Mouse (Mus musculus) kidney, embryonic 16.5 days (tissue): ENCODE measurements around the gene Olfr639. TPM values are rescaled to one million over a fixed set of nuclear protein-coding genes. Genes with fewer than 3 reads are reported as not detected.
"Not testable (repeated sequence)": the region's sequence is repeated elsewhere in the genome, so short reads cannot be mapped to it uniquely, and the experiment has no call there.

ENCODE experiments used
- ATAC-seq: fragments of 200-750 bp; cut with Nextera tagmentation; 2 replicates; pipeline ENCODE4 v1.8.0; 2017; ENCODE audit warnings: moderate TSS enrichment; ENCODE audit not compliant: low FRiP score, low TSS enrichment
- H3K27ac ChIP-seq: fragments of 300-500 bp; sonication (generic); 2 replicates; pipeline ENCODE4 v1.5.1; 2014; ENCODE audit warnings: low read length
- H3K27me3 ChIP-seq: fragments of 300-500 bp; sonication (generic); 2 replicates; pipeline ENCODE4 v1.6.1; 2014; ENCODE audit warnings: low read length, control low read depth, mixed read lengths; ENCODE audit not compliant: insufficient read depth
- H3K36me3 ChIP-seq: fragments of 300-500 bp; sonication (generic); 2 replicates; pipeline ENCODE4 v1.6.1; 2014; ENCODE audit warnings: low read length, control low read depth, mixed read lengths; ENCODE audit not compliant: insufficient read depth
- H3K4me1 ChIP-seq: fragments of 300-500 bp; sonication (generic); 2 replicates; pipeline ENCODE4 v1.6.1; 2014; ENCODE audit warnings: low read length, control low read depth, mixed read lengths; ENCODE audit not compliant: insufficient read depth
- H3K4me2 ChIP-seq: fragments of 300-500 bp; sonication (generic); replicated peaks from 2 replicates; pipeline ENCODE4 v1.6.1; 2014; ENCODE audit warnings: low read depth, low read length
- H3K4me3 ChIP-seq: fragments of 300-500 bp; sonication (generic); 2 replicates; pipeline ENCODE4 v1.5.1; 2014; ENCODE audit warnings: mild to moderate bottlenecking, low read length
- H3K9ac ChIP-seq: fragments of 300-500 bp; sonication (generic); replicated peaks from 2 replicates; pipeline ENCODE4 v1.6.1; 2014; ENCODE audit warnings: low read length
- H3K9me3 ChIP-seq: fragments of 300-500 bp; sonication (generic); 2 replicates; pipeline ENCODE4 v1.6.1; 2016; ENCODE audit warnings: low read length, control low read depth
- WGBS: fragments of 180-500 bp; shearing (Covaris S2); extraction: QIAGEN DNeasy Blood & Tissue Kit; methylation state at CpG from one replicate; pipeline ENCODE4 v1.1.7; 2014; 5-methylcytosine and 5-hydroxymethylcytosine counted together
- polyA plus RNA-seq: library from polyadenylated mRNA; unstranded; fragments of >200 nt; fragmentation: Nextera tagmentation; extraction: Ambion mirVana; gene quantifications from 2 replicates; pipeline ENCODE4 v1.2.1, GENCODE M21; 2015

Olfr639 gene
- polyA plus RNA-seq, 1 experiment from 2014 or later: not detected

- Histone ChIP-seq H3K4me2 (no peak overlapping the region), H3K27me3 (no peaks in the 10 kb centered on the region), H3K36me3 (no peaks in the 10 kb centered on the region), H3K9me3 (no peaks in the 10 kb centered on the region), H3K9ac (no peak overlapping the region), H3K4me3 (no peak overlapping the region), H3K4me1 (no peaks in the 10 kb centered on the region), H3K27ac (no peak overlapping the region)
- ATAC-seq: no peak
Measured at GRCm38 (mm10) chr7:103999124-103999523, 18.0 kb downstream of the Olfr639 start.

- no peaks in the 10 kb centered on the region for H3K4me1 ChIP-seq
- H3K9ac ChIP-seq: no peak within 1 kb of the TSS
- no peak for ATAC-seq
- H3K27ac ChIP-seq: no peak within 1 kb of the TSS
- no peaks in the 10 kb centered on the region for H3K9me3 ChIP-seq
- no peaks in the 10 kb centered on the region for H3K27me3 ChIP-seq
- no peak within 1 kb of the TSS for H3K4me3 ChIP-seq
- H3K4me2 ChIP-seq: no peak within 1 kb of the TSS
- H3K36me3 ChIP-seq: no peaks in the 10 kb centered on the region
Measured at GRCm38 (mm10) chr7:103998446-103998845, 18.7 kb downstream of the Olfr639 start, which contains the start of gene Olfr638. Olfr638 (plus strand) TSS chr7:103998746.

GRCm38 (mm10) chr7:103971782-103972181 lies 45.3 kb downstream of the Olfr639 start:
- H3K4me2 ChIP-seq: no peak overlapping the region
- WGBS: 70% methylated on average over 1 of the region's 1 CpGs
- H3K9ac ChIP-seq: no peak overlapping the region
- H3K27me3 ChIP-seq: no peaks in the 10 kb centered on the region
- no peak overlapping the region for H3K27ac ChIP-seq
- H3K9me3 ChIP-seq: no peaks in the 10 kb centered on the region
- no peaks in the 10 kb centered on the region for H3K36me3 ChIP-seq
- H3K4me1 ChIP-seq: no peaks in the 10 kb centered on the region
- ATAC-seq: no peak
- H3K4me3 ChIP-seq: no peak overlapping the region

GRCm38 (mm10) chr7:103970852-103971251 lies 46.3 kb downstream of the Olfr639 start, which contains the start of gene Olfr635:
Olfr635 (plus strand) TSS chr7:103971152.
- Histone ChIP-seq H3K27me3 (no peaks in the 10 kb centered on the region), H3K36me3 (no peaks in the 10 kb centered on the region), H3K27ac (no peak within 1 kb of the TSS), H3K4me2 (no peak within 1 kb of the TSS), H3K4me3 (no peak within 1 kb of the TSS), H3K4me1 (no peaks in the 10 kb centered on the region), H3K9ac (no peak within 1 kb of the TSS), H3K9me3 (no peaks in the 10 kb centered on the region)
- no peak for ATAC-seq
- 83% methylated on average over 1 of the region's 1 CpGs for WGBS

- not testable (repeated sequence) for H3K27ac ChIP-seq, H3K27me3 ChIP-seq, H3K4me1 ChIP-seq, ATAC-seq, H3K9ac ChIP-seq, H3K36me3 ChIP-seq, H3K9me3 ChIP-seq, H3K4me2 ChIP-seq, H3K4me3 ChIP-seq
- WGBS: 96% methylated on average over 22 of the region's 22 CpGs
Measured at GRCm38 (mm10) chr7:103966873-103967272, 50.2 kb downstream of the Olfr639 start.

Other genes starting within 250 kb of the Olfr639 start
- not detected in 2 replicates for gene Olfr69, start 245.7 kb downstream of the Olfr639 start, polyA plus RNA-seq
- gene Olfr68, start 237.6 kb downstream of the Olfr639 start, polyA plus RNA-seq: not detected in 2 replicates
- not detected in 2 replicates for gene Olfr67, start 225.5 kb downstream of the Olfr639 start, polyA plus RNA-seq
- 2,178 and 2,179 TPM in 2 replicates for gene Hbb-bt, start 203.3 kb downstream of the Olfr639 start, polyA plus RNA-seq
- 7,235 and 7,674 TPM in 2 replicates for gene Hbb-bs, start 189.2 kb downstream of the Olfr639 start, polyA plus RNA-seq
- gene Hbb-bh2, start 176.8 kb downstream of the Olfr639 start, polyA plus RNA-seq: not detected in 2 replicates
- 0.92 and 1.9 TPM in 2 replicates for gene Hbb-bh1, start 174.1 kb downstream of the Olfr639 start, polyA plus RNA-seq
- gene Hbb-y, start 164.1 kb downstream of the Olfr639 start, polyA plus RNA-seq: 50.5 and 57.1 TPM in 2 replicates
- gene Olfr66, start 131.1 kb downstream of the Olfr639 start, polyA plus RNA-seq: not detected in 2 replicates
- not detected in 2 replicates for gene Olfr64, start 122.8 kb downstream of the Olfr639 start, polyA plus RNA-seq
- not detected in 2 replicates for gene Olfr65, start 113.8 kb downstream of the Olfr639 start, polyA plus RNA-seq
- not detected in 2 replicates for gene Olfr631, start 88.5 kb downstream of the Olfr639 start, polyA plus RNA-seq
- gene Olfr632, start 83.0 kb downstream of the Olfr639 start, polyA plus RNA-seq: not detected in 2 replicates
- not detected in 2 replicates for gene Olfr633, start 72.9 kb downstream of the Olfr639 start, polyA plus RNA-seq
- gene Olfr635, start 46.2 kb downstream of the Olfr639 start, polyA plus RNA-seq: 0.01 TPM in 2 replicates
- gene Olfr638, start 18.6 kb downstream of the Olfr639 start, polyA plus RNA-seq: not detected in 2 replicates
- gene Olfr640, start 8.3 kb upstream of the Olfr639 start, polyA plus RNA-seq: not detected in 2 replicates
- not detected in 2 replicates for gene Olfr641, start 18.1 kb upstream of the Olfr639 start, polyA plus RNA-seq
- gene Olfr642, start 35.4 kb upstream of the Olfr639 start, polyA plus RNA-seq: not detected in 2 replicates
- not detected in 2 replicates for gene 4930516K23Rik, start 44.1 kb upstream of the Olfr639 start, polyA plus RNA-seq
- gene Olfr644, start 54.6 kb upstream of the Olfr639 start, polyA plus RNA-seq: not detected in 2 replicates
- gene Olfr645, start 68.2 kb upstream of the Olfr639 start, polyA plus RNA-seq: not detected in 2 replicates
- not detected in 2 replicates for gene Olfr646, start 87.6 kb upstream of the Olfr639 start, polyA plus RNA-seq
- gene Ubqln5, start 112.5 kb upstream of the Olfr639 start, polyA plus RNA-seq: not detected in 2 replicates
- not detected in 2 replicates for gene Olfr643, start 120.1 kb upstream of the Olfr639 start, polyA plus RNA-seq
- gene Ubqln3, start 126.0 kb upstream of the Olfr639 start, polyA plus RNA-seq: not detected in 2 replicates
- gene Ubqlnl, start 133.3 kb upstream of the Olfr639 start, polyA plus RNA-seq: not detected in 2 replicates
- not detected in 2 replicates for gene Olfm5, start 147.5 kb upstream of the Olfr639 start, polyA plus RNA-seq
- gene Olfr648, start 166.1 kb upstream of the Olfr639 start, polyA plus RNA-seq: 0.15 and 0.19 TPM in 2 replicates
- gene Olfr649, start 178.7 kb upstream of the Olfr639 start, polyA plus RNA-seq: not detected in 2 replicates
- 2.3 and 2.6 TPM in 2 replicates for gene Trim6, start 201.5 kb upstream of the Olfr639 start, polyA plus RNA-seq
- 1.9 and 2.5 TPM in 2 replicates for gene Trim34a, start 227.2 kb upstream of the Olfr639 start, polyA plus RNA-seq